Mouse (Mus musculus) forebrain, embryonic 15.5 days (tissue): Measurements from ENCODE around the gene Zfp872. TPM values are rescaled to one million over a fixed set of nuclear protein-coding genes. Genes with fewer than 3 reads are reported as not detected.
"Not testable (repeated sequence)": the region's sequence is repeated elsewhere in the genome, so short reads cannot be mapped to it uniquely, and the experiment has no call there.

ENCODE experiments used
- ATAC-seq: fragments of 200-750 bp; cut with Nextera tagmentation; replicated peaks from 2 replicates; pipeline ENCODE4 v1.8.0; 2017; ENCODE audit warnings: mild to moderate bottlenecking, moderate TSS enrichment, moderate library complexity
- H3K27ac ChIP-seq: fragments of 300-500 bp; sonication (generic); replicated peaks from 2 replicates; pipeline ENCODE4 v1.5.1; 2015; ENCODE audit warnings: mild to moderate bottlenecking, inconsistent platforms
- H3K27me3 ChIP-seq: fragments of 300-500 bp; sonication (generic); 2 replicates; pipeline ENCODE4 v1.6.1; 2015; ENCODE audit warnings: inconsistent platforms
- H3K36me3 ChIP-seq: fragments of 300-500 bp; sonication (generic); 2 replicates; pipeline ENCODE4 v1.6.1; 2015; ENCODE audit warnings: mild to moderate bottlenecking, inconsistent platforms
- H3K4me1 ChIP-seq: fragments of 300-500 bp; sonication (generic); 2 replicates; pipeline ENCODE4 v1.6.1; 2015; ENCODE audit warnings: inconsistent platforms
- H3K4me2 ChIP-seq: fragments of 300-500 bp; sonication (generic); replicated peaks from 2 replicates; pipeline ENCODE4 v1.6.1; 2015; ENCODE audit warnings: mild to moderate bottlenecking, inconsistent platforms
- H3K4me3 ChIP-seq: fragments of 300-500 bp; sonication (generic); 2 replicates; pipeline ENCODE4 v1.5.1; 2015; ENCODE audit warnings: mild to moderate bottlenecking, inconsistent platforms
- H3K9ac ChIP-seq: fragments of 300-500 bp; sonication (generic); replicated peaks from 2 replicates; pipeline ENCODE4 v1.6.1; 2015; ENCODE audit warnings: mild to moderate bottlenecking, inconsistent platforms
- H3K9me3 ChIP-seq: fragments of 300-500 bp; sonication (generic); 2 replicates; pipeline ENCODE4 v1.6.1; 2016; ENCODE audit warnings: inconsistent platforms
- WGBS: fragments of 180-500 bp; shearing (Covaris S2); methylation state at CpG from one replicate; pipeline ENCODE4 v1.1.7; 2015; ENCODE audit warnings: mixed read lengths; 5-methylcytosine and 5-hydroxymethylcytosine counted together
- polyA plus RNA-seq: library from polyadenylated mRNA; unstranded; fragments of >200 nt; fragmentation: Nextera tagmentation; extraction: Ambion mirVana; gene quantifications from 2 replicates; pipeline ENCODE4 v1.2.1, GENCODE M21; 2015

The Zfp872 gene
- polyA plus RNA-seq = 0.18 and 0.19 TPM in 2 replicates

DNA sequence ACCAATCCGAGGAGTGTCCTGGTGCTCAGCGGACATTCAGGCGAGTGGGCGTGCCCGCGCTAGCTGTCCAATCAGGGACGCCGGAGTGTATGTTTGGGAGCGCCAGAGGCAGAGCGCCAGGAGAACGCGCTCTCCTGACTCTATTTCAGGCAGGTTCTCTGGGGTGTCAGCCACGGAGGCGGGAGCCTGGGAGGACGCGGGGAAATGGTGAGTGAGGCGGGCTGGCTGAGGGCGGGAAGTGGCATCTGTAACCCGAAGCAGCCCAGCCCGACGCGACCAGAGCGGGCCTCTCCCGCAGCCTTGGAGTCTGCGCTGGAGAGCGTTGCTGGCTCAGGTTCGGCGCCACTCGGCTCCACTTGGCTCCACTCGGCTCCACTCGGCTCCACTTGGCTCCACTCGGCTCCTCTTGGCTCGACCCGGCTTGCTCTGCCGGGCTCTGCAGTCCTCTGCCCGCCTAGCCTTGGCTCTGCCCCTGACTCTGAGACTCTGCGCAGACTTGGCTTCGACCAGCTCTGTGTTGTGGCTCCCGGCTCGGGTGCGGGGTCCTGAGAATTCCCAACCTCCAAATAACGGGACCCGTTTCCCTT lies at the start of gene Zfp872:
Zfp872 (plus strand) TSS at position 66 of the 587 bp plus-strand sequence.
- no peaks in the 10 kb centered on the region for H3K27me3 ChIP-seq
- 17% methylated on average over 43 of the region's 43 CpGs for WGBS
- H3K36me3 ChIP-seq = no peaks in the 10 kb centered on the region
- H3K4me1 ChIP-seq = peaks cover 7% of the 10 kb centered on the region; the same call in 1 of the 2 replicates
- peak; percentile 85 for ATAC-seq
- peak within 1 kb of the TSS; percentile 47 for H3K4me3 ChIP-seq
- H3K27ac ChIP-seq = no peak within 1 kb of the TSS
- H3K4me2 ChIP-seq = peak within 1 kb of the TSS; percentile 76
- 0 out of 2 replicates have a peak, but pooled peaks cover 3% of the 10 kb centered on the region for H3K9me3 ChIP-seq
- peak within 1 kb of the TSS; percentile 48 for H3K9ac ChIP-seq

DNA sequence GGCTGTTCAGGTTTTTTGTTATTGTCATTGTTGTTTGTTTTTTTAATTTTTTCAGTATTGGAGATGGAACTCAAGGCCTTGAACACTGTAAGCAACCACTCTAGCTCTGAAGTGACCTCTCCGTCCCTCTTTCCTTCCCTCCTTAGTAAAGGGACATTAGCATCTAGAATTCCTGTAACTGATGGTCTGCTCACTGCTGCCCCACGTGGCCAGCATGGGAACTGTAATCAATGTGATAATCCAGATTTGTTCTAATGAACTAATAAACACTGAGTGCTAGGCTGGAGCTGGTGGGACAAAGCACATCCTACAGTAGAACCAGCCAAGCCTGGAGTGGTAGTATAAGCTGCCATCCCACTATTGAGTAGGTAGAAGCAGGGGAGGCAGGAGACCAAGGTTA lies 49.4 kb upstream of the Zfp872 start:
- Histone ChIP-seq H3K36me3 (no peaks in the 10 kb centered on the region), H3K27ac (no peak overlapping the region), H3K4me2 (no peak overlapping the region), H3K27me3 (no peaks in the 10 kb centered on the region), H3K9ac (no peak overlapping the region), H3K4me1 (no peaks in the 10 kb centered on the region), H3K9me3 (no peaks in the 10 kb centered on the region), H3K4me3 (no peak overlapping the region)
- 22% methylated on average over 2 of the region's 2 CpGs for WGBS
- no peak for ATAC-seq

DNA sequence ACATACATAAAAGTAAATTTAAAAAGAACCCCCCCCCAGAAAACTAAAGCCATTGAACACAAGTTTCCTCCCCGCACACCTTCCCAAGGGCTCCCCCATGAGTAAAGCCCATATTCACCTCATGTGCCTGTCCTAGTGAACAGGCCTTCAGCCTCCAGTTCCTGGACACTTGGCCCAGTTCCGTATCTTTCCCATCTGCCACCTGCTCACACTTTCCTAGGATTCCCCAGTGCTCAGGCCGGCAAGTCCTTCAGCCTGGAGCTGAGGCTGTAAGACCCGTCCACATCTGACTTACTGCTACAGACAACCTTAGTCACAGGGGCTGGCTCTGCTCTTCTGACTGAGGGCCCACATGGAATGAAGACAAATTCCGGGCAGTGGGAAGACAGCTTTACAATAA lies 48.1 kb upstream of the Zfp872 start:
- Histone ChIP-seq H3K27me3 (no peaks in the 10 kb centered on the region), H3K4me1 (no peaks in the 10 kb centered on the region), H3K9ac (no peak overlapping the region), H3K27ac (no peak overlapping the region), H3K9me3 (no peaks in the 10 kb centered on the region), H3K4me2 (no peak overlapping the region), H3K36me3 (no peaks in the 10 kb centered on the region), H3K4me3 (no peak overlapping the region)
- no peak for ATAC-seq
- WGBS = 91% methylated on average over 5 of the region's 5 CpGs

DNA sequence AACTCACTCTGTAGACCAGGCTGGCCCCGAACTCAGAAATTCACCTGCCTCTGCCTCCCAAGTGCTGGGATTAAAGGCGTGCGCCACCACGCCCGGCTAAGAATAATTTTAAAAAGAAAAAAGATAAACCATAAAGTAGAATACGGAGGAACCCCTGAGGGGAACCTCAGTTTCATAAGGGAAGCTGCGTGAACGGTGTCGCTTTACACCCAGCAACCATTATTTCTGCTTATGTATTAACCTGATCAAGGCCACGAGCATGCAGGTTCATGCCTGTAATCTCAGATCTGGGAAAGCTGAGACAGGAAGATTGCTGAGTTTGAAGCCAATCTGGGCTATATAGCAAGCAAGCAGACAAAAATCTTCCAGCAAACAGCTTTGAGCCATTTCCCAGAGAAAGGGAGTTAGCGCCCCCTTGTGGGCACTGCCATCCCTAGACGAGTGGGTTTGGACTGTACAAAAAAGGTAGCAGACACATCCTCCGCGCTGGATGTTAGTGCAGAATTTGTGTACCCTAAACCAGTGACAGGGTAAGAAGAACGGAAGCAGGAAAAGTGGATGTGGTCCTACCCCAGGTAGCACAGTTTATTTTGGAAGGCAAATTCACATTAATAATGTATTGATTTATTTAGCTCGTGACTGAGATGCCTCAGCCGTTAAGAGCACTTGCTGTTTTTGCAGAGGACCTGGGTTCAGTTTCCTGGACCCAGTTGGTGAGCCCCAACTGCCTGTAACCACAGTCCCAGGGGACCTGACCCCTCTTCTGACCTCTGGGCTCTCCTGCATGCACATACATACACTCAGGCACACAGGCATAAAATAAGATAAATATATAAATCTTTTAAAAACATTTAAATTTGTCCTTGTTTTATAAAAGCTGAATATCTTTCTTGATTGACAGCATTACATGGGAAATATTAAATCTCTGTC lies 44.5 kb upstream of the Zfp872 start:
- H3K27ac ChIP-seq = no peak overlapping the region
- no peaks in the 10 kb centered on the region for H3K4me1 ChIP-seq
- WGBS = 60% methylated on average over 17 of the region's 17 CpGs
- H3K9me3 ChIP-seq = no peaks in the 10 kb centered on the region
- no peaks in the 10 kb centered on the region for H3K36me3 ChIP-seq
- no peaks in the 10 kb centered on the region for H3K27me3 ChIP-seq
- no peak overlapping the region for H3K4me2 ChIP-seq
- H3K9ac ChIP-seq = no peak overlapping the region
- ATAC-seq = peak; percentile 71
- H3K4me3 ChIP-seq = no peak overlapping the region

DNA sequence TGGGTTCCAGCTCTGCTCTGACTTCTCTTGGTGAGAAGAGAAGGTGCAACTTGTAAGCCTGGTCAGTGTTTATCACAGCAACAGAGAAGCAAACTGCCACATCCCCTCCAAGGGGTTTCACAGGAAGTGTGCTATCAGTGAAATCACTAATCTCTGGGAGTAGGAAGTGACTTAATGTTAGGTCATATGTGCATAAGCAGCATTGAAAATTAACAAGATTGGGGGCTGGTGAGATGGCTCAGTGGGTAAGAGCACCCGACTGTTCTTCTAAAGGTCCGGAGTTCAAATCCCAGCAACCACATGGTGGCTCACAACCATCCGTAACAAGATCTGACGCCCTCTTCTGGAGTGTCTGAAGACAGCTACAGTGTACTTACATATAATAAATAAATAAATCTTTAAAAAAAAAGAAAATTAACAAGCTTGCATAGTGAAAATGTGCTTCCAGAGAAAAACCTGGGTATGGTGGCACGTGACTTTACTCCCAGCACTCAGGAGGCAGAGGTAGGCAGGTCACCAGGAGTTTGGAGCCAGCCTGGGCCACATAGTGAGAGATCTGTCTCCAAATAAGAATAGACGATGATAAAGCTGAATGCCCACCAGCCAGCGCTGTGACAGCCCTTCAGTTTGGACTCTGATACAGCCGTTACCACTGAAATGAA lies 43.5 kb upstream of the Zfp872 start:
- no peak overlapping the region for H3K4me2 ChIP-seq
- no peak overlapping the region for H3K9ac ChIP-seq
- 90% methylated on average over 8 of the region's 8 CpGs for WGBS
- H3K9me3 ChIP-seq = no peaks in the 10 kb centered on the region
- no peak overlapping the region for H3K27ac ChIP-seq
- no peak for ATAC-seq
- H3K4me3 ChIP-seq = no peak overlapping the region
- H3K36me3 ChIP-seq = no peaks in the 10 kb centered on the region
- H3K4me1 ChIP-seq = no peaks in the 10 kb centered on the region
- H3K27me3 ChIP-seq = no peaks in the 10 kb centered on the region

DNA sequence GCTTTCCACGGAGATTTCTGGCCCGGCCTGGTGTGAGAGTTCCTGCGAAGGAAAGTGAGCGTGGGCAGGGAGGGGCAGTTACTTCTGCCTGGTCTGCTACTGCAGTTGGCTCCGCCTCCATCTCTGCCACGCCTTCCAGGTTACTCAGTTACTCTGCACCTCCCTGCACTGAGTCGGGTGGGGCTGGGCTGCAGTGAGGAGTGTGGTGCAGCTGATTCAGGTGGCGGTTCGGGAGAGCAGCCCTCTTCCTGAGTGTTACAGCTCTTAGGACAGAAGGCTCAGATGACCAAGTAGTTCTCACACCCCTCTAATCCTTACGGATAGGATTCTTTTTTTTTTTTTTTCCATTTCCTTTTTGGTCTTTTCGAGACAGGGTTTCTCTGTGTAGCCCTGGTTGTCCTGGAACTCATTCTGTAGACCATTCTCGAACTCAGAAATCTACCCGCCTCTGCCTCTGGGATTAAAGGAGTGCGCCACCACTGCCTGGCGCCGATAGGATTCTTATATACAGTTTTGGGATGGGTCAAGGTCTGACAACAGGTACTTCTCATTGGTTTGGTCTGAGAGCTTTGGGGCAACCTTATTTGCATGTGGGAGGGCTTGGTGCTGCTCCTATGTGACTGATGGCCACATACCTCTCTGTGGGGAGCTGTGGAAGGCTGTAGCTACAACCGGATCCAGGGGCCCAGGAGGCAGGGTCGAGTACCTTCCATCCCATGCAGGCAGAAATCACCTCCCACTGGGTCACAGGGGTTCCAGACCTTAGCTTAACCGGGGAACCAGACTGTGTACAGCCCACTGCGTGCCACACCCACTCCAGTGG lies 38.3 kb upstream of the Zfp872 start:
- ATAC-seq = no peak
- H3K4me3 ChIP-seq = no peak overlapping the region
- 81% methylated on average over 20 of the region's 20 CpGs for WGBS
- H3K4me2 ChIP-seq = no peak overlapping the region
- no peaks in the 10 kb centered on the region for H3K36me3 ChIP-seq
- H3K4me1 ChIP-seq = no peaks in the 10 kb centered on the region
- H3K27ac ChIP-seq = no peak overlapping the region
- no peaks in the 10 kb centered on the region for H3K27me3 ChIP-seq
- H3K9ac ChIP-seq = no peak overlapping the region
- no peaks in the 10 kb centered on the region for H3K9me3 ChIP-seq

DNA sequence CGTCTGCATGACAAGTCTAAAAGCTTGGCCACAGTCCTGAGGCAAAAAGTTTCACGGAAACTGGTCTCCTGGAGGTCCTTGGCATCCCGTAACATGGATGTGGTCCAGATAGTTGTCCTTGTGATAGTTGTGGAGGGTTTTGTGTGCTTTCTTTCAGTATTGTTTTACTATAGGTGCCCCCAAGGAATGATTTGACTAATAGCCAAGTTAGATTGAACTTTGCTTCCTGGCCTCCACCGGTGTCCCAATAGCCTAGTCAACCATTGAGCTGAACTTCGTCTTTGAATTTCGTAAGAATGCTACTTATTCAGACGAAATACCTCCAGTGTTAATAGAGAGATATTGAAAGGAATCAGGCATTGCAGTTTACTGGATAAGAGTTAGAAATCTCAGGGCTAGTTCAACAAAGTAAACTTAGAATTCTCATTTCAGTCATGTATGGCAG lies 37.6 kb upstream of the Zfp872 start:
- ATAC-seq, H3K4me1 ChIP-seq, H3K9me3 ChIP-seq, H3K27ac ChIP-seq, H3K4me3 ChIP-seq, H3K9ac ChIP-seq, H3K27me3 ChIP-seq, H3K36me3 ChIP-seq, H3K4me2 ChIP-seq: not testable (repeated sequence)
- whole genome bisulfite sequencing = 86% methylated on average over 7 of the region's 7 CpGs

DNA sequence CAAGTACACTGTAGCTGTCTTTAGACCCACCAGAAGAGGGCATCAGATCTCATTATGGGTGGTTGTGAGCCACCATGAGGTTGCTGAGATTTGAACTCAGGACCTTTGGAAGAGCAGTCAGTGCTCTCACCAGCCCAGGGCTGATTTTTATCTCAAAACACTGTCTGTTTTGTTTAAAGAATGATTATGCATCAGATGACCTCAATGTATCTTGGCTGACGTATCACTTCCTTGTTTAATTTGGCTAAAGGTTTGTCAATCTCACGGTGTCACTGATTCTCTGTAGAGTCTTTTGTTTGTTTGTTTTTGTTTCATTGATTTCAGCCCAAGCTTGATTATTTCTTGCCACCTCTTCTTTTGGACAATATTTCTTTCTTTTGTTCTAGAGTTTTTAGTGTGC lies 36.9 kb upstream of the Zfp872 start:
- ATAC-seq = no peak
- Histone ChIP-seq H3K9ac (no peak overlapping the region), H3K27me3 (no peaks in the 10 kb centered on the region), H3K9me3 (no peaks in the 10 kb centered on the region), H3K36me3 (no peaks in the 10 kb centered on the region), H3K4me2 (no peak overlapping the region), H3K27ac (no peak overlapping the region), H3K4me3 (no peak overlapping the region), H3K4me1 (peaks cover 4% of the 10 kb centered on the region; the same call in 1 of the 2 replicates)
- WGBS = 87% methylated on average over 2 of the region's 2 CpGs

DNA sequence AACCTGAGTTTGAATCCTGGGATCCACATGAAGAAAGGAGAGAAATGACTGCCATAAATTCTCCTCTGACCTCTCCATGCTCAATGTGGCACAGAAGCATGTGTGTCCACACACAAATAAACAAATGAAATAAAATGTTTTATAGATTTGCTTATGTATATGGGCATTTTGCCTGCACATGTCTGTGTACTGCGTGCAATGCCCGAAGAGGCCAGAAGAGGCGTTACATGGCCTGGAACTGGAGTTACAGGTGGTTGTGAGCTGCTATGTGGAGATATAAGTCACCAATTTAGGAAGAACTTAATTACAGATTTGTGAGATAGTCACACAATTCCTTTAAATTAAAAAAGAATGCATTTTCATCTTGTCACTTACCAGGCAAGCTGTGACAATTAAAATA lies 34.1 kb upstream of the Zfp872 start:
- Histone ChIP-seq H3K4me2 (no peak overlapping the region), H3K27me3 (no peaks in the 10 kb centered on the region), H3K27ac (no peak overlapping the region), H3K4me3 (no peak overlapping the region), H3K36me3 (no peaks in the 10 kb centered on the region), H3K4me1 (peaks cover 19% of the 10 kb centered on the region), H3K9me3 (no peaks in the 10 kb centered on the region), H3K9ac (no peak overlapping the region)
- ATAC-seq = no peak
- WGBS = 92% methylated on average over 3 of the region's 3 CpGs

DNA sequence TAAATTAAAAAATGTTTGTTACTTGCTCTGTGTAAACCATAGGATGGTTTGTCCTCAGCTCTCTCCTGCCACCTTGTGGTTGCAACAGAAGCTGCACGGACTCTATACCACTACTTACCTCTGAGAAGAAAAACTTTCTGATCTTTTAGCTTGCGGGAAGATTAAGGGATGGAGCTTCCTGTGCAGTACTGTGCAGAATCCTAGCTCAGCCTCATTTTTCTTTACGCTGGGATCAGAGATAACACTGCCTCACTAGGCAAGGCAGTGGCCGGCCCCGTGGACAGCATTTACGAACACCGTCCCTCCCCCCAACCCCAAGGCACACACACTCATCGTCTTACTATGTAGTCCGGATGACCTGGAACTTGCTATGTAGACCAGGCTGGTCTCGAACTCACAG lies 32.3 kb upstream of the Zfp872 start:
- H3K9me3 ChIP-seq = no peaks in the 10 kb centered on the region
- H3K4me1 ChIP-seq = peaks cover 19% of the 10 kb centered on the region
- H3K27me3 ChIP-seq = no peaks in the 10 kb centered on the region
- no peaks in the 10 kb centered on the region for H3K36me3 ChIP-seq
- H3K4me2 ChIP-seq = no peak overlapping the region
- no peak overlapping the region for H3K4me3 ChIP-seq
- 28% methylated on average over 10 of the region's 10 CpGs for WGBS
- no peak overlapping the region for H3K27ac ChIP-seq
- no peak overlapping the region for H3K9ac ChIP-seq
- peak; percentile 4; the same call in 1 of the 2 replicates for ATAC-seq

DNA sequence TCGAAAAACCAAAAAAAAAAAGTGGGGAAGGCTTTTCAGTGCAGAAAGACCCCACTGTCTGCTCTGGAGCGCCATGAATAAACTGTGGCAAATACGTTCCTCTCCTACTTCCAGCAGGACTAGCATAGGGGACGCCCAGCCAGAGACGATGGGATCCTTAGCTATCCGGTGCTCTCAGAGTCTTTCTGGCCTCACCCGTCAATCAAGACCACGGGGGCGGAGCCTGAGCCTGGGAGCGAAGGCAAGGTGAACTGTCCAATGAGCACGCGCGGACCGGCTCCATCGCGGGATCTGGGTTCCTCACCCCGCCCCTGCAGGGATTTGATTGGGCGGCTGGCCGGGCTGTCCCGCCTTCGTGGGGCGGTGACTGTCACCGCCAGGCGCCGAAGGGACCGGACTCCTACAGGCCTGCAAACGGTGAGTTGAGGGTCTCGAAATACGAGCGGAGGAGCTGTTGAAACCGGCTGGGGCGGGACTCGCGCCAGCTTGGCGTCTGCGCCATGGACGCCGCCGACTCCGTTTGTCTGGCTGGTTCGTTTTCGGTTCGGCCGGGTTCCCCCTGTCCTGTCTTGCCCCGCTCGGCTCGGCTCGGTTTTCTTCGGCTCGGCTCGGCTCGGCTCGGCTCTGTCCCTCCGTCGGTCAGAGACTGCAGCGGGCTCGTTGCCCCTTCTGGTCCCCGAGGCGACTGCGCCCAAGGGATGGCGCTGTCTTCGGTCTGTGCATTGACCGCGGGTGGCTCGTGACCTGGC lies 31.2 kb upstream of the Zfp872 start, which contains the start of gene Pigyl:
Pigyl (plus strand) TSS at position 350 of the 749 bp plus-strand sequence.
- WGBS = under 1% methylated on average over 61 of the region's 65 CpGs
- Histone ChIP-seq H3K9me3 (no peaks in the 10 kb centered on the region), H3K4me3 (peak within 1 kb of the TSS; percentile 74), H3K4me1 (peaks cover 19% of the 10 kb centered on the region), H3K4me2 (peak within 1 kb of the TSS; percentile 51), H3K9ac (peak within 1 kb of the TSS; percentile 85), H3K27me3 (no peaks in the 10 kb centered on the region), H3K27ac (peak within 1 kb of the TSS; percentile 91), H3K36me3 (no peaks in the 10 kb centered on the region)
- peak; percentile 99 for ATAC-seq
